Mouse (Mus musculus): ENCODE measurements around the gene Pigh.

Pigh gene

DNA sequence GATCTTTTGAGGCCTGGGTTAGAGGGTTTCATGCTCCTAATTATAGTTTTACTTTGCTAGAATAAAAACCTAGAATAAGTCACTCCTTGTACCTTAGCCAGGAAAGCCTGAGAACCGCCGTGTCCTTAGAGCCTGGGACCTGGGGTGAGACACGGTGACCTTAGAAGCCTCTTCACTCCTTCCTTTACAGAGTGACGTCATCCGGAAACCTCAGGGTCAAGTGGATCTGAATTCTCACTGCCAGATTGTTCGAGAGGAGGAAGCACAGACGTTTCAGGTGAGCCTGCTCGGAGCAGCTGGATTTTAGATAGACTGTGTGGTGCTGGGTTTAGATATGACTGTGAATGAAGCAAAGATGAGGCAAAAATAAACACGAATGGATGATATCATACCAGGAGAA, 23.0 kb downstream of the Pigh start:
- DNase-seq = peak in 1 of 2 experiments; percentile 19

GRCm38 (mm10) chr12:79064451-79064850, 25.0 kb downstream of the Pigh start:
- DNase-seq = no peak

DNA sequence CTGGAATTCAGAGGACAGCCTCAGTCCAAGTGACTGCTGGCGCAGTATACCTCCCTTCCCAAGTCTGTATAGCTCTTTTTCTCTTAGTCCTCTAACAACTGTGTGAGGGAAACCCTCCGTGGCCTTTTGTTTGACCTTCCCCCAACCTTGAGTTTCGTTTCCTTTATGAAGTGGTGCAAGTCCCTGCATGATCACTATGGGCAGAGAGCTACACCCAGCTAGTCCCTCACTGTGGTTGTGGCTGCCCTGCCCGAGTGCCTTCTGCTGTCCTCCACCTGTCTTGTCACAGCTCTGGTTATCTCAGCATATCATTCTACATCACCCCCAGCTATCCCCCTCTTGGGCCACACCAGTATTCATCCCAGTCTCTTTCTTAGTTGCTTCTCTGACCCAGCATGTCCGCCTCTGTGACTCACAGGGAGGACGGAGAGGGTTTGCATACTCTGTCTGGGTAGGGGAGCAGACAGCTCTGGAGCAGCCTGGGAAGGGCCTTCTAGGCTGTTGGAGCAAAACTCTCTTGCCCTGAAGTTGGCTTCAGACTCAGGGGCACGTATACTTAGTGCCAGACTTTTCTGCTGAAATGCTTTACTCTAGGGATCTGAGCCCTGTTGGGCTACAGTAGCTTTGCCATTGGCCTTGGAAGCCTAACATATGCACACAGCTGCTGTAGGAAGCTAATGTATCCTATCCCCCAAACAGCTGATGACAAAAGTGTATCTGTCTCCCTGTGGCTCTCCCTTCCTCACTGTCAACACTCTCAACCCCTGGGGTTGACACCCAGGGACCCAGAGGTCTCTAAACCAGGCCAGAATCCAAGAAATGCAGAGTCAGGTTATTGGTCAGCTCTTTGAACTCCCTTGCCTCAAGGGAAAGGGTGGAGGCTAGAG, 28.4 kb downstream of the Pigh start:
- no peak for DNase-seq

GRCm38 (mm10) chr12:79060134-79060533, 29.3 kb downstream of the Pigh start:
- DNase-seq = no peak

DNA sequence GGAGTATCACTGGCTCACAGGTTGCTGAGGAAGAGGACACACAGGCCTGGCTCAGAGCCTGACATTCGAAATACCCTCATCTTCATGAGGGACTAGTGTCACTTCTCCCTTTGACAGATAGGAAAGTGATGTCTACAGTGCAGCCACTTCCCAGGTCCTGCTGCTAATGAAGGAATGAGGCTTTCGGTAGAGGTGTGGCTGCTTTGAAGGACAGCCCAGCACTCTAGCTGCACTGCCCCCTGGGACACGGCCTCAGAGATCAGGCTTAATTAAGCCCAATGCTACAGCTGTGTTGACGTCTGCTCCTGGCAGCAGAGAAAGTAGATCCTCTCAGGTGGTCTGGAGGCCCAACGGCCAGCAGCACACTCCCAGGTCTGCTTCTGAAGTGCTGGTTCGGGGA, 29.9 kb downstream of the Pigh start:
- DNase-seq = no peak

- DNase-seq = no peak
Observed at GRCm38 (mm10) chr12:79055276-79055675, 34.2 kb downstream of the Pigh start.

DNA sequence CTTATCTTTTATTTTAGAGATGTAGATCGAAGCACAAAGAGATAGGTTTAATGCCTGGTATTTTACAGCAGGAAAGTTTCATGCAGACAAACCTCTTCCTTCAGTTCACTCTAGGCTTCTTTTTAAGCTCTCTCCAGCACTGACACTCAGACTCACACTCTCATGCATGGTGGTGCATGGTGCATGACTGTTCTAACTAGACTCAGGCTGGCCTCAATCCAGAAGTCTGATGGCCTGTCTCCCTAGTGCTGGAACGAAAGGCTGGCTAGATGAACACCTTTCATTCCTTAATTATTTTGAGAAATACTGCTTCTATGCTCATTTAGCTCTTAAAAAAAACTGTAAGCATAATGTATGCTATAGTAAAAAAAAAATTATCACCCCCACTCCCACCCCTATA, 37.4 kb downstream of the Pigh start:
- DNase-seq = peak; percentile 34

DNA sequence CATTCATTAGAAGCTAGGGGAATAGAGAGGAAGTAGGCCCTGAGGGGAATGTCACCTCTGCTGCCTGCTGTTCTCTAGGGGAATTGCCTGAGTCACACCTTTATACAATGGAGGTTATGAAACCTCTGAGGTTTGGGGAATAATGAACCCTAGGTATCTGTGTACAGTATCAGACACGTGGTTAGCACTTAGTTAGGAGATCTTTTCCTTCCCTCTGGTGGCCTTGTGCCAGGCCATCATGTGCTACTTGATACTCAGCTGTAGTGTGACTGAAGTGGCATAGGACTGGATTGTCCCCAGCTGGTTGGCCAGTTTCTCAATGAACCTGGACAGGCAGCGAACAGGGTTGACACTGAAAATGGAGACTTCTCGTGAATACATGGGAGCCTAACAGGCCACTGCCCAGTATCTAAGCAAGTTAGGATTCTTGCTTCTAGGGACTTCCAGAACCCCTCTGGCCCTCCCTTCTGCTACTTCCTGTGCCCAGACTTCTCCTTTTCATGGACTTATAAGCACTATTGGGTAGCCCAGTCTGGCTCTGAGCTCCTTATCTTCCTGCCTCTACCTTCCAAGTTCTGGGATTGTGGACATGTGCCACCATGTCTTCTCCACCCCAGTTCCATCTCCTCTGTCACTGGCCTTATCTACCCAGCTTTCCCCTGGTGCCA, 38.8 kb downstream of the Pigh start:
- peak in 1 of 2 experiments; percentile 21 for DNase-seq

DNA sequence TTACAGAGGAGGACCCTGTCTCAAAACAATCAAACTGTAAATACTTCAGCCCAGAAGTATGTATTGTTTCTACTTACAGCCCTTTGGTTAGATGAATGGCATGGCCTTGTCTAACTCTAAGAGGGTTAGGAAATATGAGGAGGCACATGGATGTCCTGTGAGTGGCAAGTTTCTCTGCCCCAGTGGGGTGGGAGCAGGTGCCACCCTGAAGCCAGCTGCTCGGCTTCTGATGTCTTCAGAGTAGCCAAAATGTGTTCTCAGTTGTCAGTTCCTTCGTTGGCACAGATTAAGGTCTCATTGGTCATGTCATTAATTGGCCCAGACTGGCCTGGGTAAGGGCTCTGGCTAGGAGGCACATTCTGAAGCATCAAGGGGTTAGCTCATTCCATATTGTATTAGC, 39.6 kb downstream of the Pigh start:
- DNase-seq = no peak

- no peak for DNase-seq
Observed at GRCm38 (mm10) chr12:79048898-79049297, 40.6 kb downstream of the Pigh start.

- DNase-seq = no peak
Observed at GRCm38 (mm10) chr12:79047203-79047602, 42.2 kb downstream of the Pigh start.

DNA sequence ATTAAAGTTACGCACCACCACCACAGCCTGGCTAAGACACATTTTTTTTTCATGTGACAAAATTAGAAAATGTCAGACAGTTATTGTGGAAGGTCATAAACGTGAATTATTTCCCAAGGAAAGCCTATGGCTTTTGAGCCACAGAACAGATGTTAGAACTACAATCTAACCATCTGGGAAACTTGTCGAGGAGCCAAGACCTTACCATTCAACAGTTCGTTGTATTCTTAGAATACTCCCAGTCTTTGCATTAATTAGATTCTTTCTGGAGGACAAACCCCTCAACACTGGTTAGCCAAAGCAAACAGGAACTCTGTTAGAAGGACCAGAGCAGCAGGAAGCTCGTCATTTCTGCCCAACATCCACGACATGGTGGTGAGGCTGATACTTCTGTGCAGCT, 43.3 kb downstream of the Pigh start:
- DNase-seq = no peak

DNA sequence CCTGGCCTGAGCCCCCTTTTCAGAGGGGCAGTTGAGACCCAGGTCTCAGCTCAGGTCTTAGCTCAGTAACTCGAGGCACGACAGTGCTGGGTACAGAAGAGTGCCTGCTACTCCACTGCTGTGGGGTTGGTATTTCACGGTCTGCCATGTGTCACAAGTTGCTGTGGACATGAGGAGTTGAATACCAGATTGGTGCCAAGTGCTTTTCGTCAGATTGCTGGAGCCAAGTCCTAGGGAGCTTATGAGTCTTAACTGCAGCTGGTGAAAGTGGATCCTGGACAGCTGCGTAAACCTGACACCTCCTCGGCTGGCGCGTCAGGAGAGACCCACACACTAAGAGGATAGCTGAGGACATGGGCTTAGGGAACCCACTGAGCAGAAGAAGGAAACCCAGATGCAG, 44.8 kb downstream of the Pigh start:
- no peak for DNase-seq

DNA sequence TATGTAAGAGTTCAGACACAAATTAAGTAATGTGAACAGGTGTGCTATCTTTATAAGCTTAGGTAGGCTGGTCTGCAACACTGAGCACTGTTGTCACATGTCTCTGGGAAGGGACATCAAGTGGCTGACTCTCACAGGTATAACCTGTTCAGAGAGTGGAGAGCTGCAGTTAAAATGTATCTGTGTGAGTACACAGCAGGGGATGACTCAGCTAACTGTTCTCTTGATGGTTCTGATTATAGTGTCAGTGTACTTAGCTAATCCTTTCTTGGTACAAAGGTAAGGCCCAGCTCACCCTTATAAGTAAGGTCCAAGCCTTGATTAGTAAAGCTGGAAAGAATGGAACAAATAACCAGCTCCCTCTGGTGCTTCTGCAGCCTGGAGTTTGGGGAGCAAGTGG, 48.0 kb downstream of the Pigh start:
- no peak for DNase-seq

- DNase-seq = no peak
Observed at GRCm38 (mm10) chr12:79040201-79040827, 49.1 kb downstream of the Pigh start.

DNA sequence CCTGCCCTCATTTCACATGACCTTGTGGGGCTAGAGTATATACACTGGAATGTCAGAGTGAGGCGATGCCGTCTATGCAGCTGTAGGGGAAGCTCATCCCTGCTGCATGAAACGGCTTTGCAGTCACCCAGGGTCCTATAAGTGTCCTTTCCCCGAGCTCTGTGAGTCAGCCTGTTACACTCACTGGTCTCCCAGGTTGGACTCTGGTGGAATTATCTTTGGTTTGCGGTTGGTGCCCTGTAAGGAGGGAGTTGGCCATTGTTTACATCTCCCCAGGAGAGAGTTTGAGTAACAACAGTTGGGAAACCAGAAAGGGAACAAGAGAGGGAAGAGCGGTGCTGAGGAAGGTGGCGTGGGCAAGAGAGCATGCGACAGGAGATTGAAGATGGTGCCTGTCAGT, 49.7 kb downstream of the Pigh start:
- DNase-seq = no peak

- no peak for DNase-seq
Observed at GRCm38 (mm10) chr12:79035349-79035748, 54.1 kb downstream of the Pigh start.

DNA sequence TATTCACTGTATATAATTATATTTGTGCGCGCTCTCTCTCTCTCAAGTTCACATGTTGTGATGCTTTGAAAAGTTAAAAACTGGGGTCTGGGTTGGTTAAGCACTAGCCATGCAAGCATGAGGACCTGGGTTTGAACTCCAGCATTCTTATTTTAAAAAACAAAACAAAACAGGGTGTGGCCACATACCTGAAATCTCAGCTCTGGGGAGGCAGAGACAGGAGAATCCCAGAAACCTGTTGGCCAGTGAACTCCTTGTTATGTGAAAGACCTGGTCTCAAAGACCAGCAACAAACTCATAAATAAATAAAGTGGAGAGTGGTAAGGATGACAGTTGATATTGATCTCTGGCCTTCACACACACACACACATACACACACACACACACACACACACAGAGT, 55.1 kb downstream of the Pigh start:
- no peak for DNase-seq
